Mouse (Mus musculus): ENCODE results near the gene Ambra1. TPM values are rescaled to one million over a fixed set of nuclear protein-coding genes. Genes with fewer than 3 reads are reported as not detected.

The Ambra1 gene
- polyA plus RNA-seq, 1 experiment from 2014 or later: 12.3 TPM

DNA sequence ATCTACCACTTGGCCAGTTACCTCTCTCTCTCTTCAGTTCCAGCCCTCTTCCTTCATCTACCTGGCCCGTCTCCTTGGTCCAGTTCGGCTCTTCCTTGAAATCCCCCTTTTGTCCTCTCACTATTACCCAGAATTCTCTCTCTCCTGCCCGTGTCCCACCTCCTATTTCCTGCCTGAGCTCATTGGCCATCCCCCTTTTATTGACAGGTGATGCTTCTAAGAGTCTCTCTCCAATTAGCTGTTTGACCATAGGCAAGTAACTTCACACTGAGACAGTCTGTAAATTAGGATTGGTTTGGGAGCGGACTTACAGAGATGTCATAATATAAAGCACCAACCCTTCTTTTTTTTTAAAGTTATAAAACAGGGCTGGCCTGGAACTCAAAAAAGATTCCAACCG, 14.8 kb downstream of the Ambra1 start:
- Histone ChIP-seq H3K4me3 (replicated peaks) (no peak overlapping the region), H3K9ac (no peak overlapping the region), H3K4me2 (no peak overlapping the region), H3K36me3 (no peaks in the 10 kb centered on the region), H3K9me3 (no peaks in the 10 kb centered on the region), H3K27ac (no peak overlapping the region), H3K4me1 (no peaks in the 10 kb centered on the region), H3K27me3 (replicated peaks) (no peaks in the 10 kb centered on the region)
- WGBS: 87% methylated on average over 5 of the region's 5 CpGs
- no peak for ATAC-seq (ENCODE audit: insufficient read depth, low FRiP score, low read depth)

DNA sequence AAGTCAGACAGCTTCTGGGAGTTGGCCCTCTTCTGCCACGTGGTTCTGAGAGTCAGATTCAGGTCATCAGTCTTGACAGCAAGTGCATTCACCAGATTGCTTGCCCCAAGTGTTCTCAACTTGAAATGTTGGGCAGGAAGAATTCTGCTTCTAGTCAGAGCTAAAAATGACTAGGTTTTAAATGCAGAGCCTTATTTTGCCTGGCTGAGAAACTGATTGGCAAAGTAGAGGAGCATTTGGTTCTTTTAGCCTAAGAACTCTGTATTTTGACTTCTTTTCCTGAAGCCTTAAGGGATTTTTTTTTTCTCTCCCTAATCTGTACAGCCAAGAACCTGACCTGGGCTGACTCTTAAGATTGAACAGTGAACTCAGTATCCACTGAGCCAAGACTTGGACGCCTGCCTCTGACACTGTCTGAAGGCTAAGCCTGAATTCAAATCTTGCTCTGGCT, 19.9 kb downstream of the Ambra1 start:
- no peaks in the 10 kb centered on the region for H3K27me3 ChIP-seq (replicated peaks)
- H3K4me1 ChIP-seq: no peaks in the 10 kb centered on the region
- H3K27ac ChIP-seq: no peak overlapping the region
- H3K9me3 ChIP-seq: no peaks in the 10 kb centered on the region
- no peak overlapping the region for H3K9ac ChIP-seq
- H3K36me3 ChIP-seq: no peaks in the 10 kb centered on the region
- H3K4me2 ChIP-seq: no peak overlapping the region
- ATAC-seq (ENCODE audit: insufficient read depth, low FRiP score, low read depth): no peak
- 46% methylated on average over 2 of the region's 2 CpGs for WGBS
- no peak overlapping the region for H3K4me3 ChIP-seq (replicated peaks)

DNA sequence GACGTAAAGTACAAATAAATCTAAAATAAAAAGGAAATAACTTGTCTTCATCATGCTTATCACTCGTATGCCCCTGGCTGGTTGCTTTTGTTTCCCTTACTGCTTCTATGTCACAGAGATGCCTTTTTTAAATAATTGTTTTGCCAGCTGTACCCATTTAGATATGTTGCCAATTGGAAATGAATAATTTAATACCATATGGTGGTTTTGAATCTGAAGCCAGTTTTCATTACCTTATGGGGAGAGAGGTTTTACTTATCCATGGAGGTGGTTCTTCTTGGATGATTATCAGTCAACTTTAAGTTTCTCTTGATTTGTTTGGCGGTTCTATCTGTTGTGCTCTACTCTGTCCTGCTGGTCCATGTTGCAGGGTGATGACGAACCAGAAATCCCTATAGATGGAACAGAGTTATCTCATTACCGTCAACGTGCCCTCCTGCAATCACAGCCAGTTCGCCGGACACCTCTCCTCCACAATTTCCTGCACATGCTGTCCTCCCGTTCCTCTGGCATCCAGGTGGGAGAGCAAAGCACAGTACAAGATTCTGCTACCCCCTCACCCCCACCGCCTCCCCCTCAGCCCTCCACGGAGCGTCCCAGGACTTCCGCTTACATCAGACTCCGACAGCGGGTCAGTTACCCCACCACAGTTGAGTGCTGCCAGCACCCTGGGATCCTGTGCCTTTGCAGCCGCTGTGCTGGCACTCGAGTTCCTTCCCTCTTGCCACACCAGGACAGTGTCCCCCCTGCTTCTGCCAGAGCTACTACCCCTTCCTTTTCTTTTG, 42.2 kb downstream of the Ambra1 start:
- WGBS: 89% methylated on average over 17 of the region's 17 CpGs
- no peak for ATAC-seq (ENCODE audit: insufficient read depth, low FRiP score, low read depth)
- H3K36me3 ChIP-seq: peaks cover 22% of the 10 kb centered on the region

DNA sequence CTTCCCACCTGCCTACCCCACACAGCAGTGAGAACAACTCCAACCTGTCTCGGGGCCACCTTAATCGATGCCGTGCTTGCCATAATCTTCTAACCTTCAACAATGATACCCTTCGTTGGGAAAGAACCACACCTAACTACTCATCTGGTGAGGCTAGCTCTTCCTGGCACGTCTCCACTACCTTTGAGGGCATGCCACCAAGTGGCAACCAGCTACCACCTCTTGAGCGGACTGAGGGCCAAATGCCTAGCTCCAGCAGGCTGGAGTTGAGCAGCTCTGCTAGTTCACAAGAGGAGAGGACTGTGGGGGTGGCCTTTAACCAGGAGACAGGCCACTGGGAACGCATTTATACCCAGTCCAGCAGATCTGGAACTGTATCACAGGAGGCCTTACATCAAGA, 43.4 kb downstream of the Ambra1 start:
- Histone ChIP-seq H3K9ac (no peak overlapping the region), H3K27ac (no peak overlapping the region), H3K27me3 (replicated peaks) (no peaks in the 10 kb centered on the region), H3K9me3 (no peaks in the 10 kb centered on the region), H3K4me1 (no peaks in the 10 kb centered on the region), H3K4me2 (no peak overlapping the region), H3K4me3 (replicated peaks) (no peak overlapping the region), H3K36me3 (peaks cover 19% of the 10 kb centered on the region)
- 94% methylated on average over 7 of the region's 7 CpGs for WGBS
- ATAC-seq (ENCODE audit: insufficient read depth, low FRiP score, low read depth): no peak

More for the DNA sequence above, 42.2 kb downstream of the Ambra1 start:
- H3K9ac ChIP-seq: no peak overlapping the region
- no peaks in the 10 kb centered on the region for H3K4me1 ChIP-seq
- H3K4me3 ChIP-seq (replicated peaks): no peak overlapping the region
- H3K27ac ChIP-seq: no peak overlapping the region
- H3K27me3 ChIP-seq (replicated peaks): no peaks in the 10 kb centered on the region
- no peak overlapping the region for H3K4me2 ChIP-seq
- no peaks in the 10 kb centered on the region for H3K9me3 ChIP-seq

DNA sequence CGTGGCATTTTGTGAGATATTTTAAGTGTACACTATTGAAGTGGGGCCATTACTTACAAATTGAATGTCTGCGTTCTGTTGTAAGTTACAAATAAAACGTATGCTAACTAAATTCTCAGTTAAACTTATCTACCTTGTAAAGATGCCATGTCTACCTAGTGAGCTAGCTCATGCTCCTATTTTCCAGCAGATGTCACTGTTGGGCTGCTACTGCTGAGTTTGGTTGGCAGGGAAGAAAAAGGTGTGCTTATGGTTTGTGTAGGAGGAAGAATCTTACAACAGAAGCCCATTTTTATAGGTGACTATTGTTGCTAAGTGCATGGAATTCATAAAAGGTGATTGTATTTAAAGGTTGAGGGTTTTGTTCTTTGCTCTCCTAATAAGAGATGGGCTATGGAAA, 49.2 kb downstream of the Ambra1 start:
- Histone ChIP-seq H3K36me3 (no peaks in the 10 kb centered on the region), H3K4me1 (no peaks in the 10 kb centered on the region), H3K4me3 (replicated peaks) (no peak overlapping the region), H3K27me3 (replicated peaks) (no peaks in the 10 kb centered on the region), H3K27ac (no peak overlapping the region), H3K9ac (no peak overlapping the region), H3K4me2 (no peak overlapping the region), H3K9me3 (no peaks in the 10 kb centered on the region)
- 65% methylated on average over 3 of the region's 3 CpGs for WGBS
- no peak for ATAC-seq (ENCODE audit: insufficient read depth, low FRiP score, low read depth)

DNA sequence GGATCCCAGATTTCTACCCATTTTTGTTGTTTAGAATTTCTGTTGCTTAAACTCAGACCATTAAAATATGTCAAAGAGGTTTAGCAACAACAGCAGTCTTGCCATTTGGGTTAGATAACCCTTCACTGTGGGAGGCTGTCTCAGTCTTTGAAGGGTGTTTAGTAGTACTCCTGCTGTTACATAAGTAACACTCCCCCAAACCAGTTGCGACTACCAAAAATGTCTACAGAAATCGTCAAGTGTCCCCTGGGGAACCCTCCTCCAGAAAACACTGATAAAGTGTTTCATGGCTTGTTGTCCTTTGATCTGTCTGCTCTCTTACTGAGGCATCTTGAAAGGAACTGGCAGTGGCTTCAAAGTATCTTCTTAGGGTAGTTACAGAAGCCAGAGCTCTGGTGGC, 61.7 kb downstream of the Ambra1 start:
- Histone ChIP-seq H3K36me3 (no peaks in the 10 kb centered on the region), H3K27me3 (replicated peaks) (no peaks in the 10 kb centered on the region), H3K4me1 (no peaks in the 10 kb centered on the region), H3K4me2 (no peak overlapping the region), H3K9me3 (no peaks in the 10 kb centered on the region), H3K9ac (no peak overlapping the region), H3K4me3 (replicated peaks) (no peak overlapping the region), H3K27ac (no peak overlapping the region)
- 49% methylated on average over 2 of the region's 2 CpGs for WGBS
- no peak for ATAC-seq (ENCODE audit: insufficient read depth, low FRiP score, low read depth)

DNA sequence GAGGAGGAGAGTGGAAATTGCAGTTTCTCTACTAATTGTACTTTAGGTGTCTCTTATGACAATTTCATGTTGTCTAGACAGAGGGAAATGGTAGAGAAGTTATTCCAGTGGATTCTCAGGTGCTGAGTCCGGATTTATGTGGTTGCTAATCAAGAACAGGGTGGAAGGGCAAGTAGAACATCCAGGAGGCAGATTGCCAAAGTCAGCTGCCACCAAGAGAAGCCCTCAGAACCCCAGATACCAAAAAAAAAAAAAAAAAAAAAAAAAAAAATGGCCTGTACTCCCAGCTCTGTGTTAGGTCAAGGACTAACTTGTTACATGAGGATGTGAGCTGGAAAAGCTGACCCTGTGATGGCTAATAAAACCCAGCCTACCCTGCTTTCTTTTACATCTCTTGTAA, 62.4 kb downstream of the Ambra1 start:
- Histone ChIP-seq H3K36me3 (no peaks in the 10 kb centered on the region), H3K4me3 (replicated peaks) (no peak overlapping the region), H3K27me3 (replicated peaks) (no peaks in the 10 kb centered on the region), H3K9me3 (no peaks in the 10 kb centered on the region), H3K27ac (no peak overlapping the region), H3K4me2 (no peak overlapping the region), H3K4me1 (no peaks in the 10 kb centered on the region), H3K9ac (no peak overlapping the region)
- no peak for ATAC-seq (ENCODE audit: insufficient read depth, low FRiP score, low read depth)
- WGBS: 90% methylated on average over 1 of the region's 1 CpGs

DNA sequence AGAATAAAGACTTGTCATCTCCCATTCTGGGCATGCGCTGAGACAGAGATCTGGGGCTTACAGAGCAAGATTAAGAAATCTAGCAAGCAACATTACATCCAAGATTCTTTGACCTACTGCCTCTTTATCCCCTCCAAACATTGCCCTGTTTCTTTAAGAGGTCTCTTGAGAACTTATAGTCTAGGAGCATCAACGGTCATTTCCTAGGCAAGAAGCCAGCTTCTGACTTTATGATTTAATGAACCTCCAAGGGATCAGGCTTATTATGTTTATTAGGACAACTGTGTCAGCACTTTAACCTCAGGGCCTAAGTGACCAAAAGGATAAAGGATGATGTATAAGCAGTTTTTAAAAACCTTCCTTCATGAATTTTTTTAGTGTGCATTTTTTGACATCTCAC, 64.5 kb downstream of the Ambra1 start:
- no peak overlapping the region for H3K27ac ChIP-seq
- no peak overlapping the region for H3K4me3 ChIP-seq (replicated peaks)
- no peaks in the 10 kb centered on the region for H3K9me3 ChIP-seq
- no peaks in the 10 kb centered on the region for H3K36me3 ChIP-seq
- no peak overlapping the region for H3K9ac ChIP-seq
- no peaks in the 10 kb centered on the region for H3K27me3 ChIP-seq (replicated peaks)
- H3K4me2 ChIP-seq: no peak overlapping the region
- no peaks in the 10 kb centered on the region for H3K4me1 ChIP-seq
- ATAC-seq (ENCODE audit: insufficient read depth, low FRiP score, low read depth): no peak
- 48% methylated on average over 2 of the region's 2 CpGs for WGBS

DNA sequence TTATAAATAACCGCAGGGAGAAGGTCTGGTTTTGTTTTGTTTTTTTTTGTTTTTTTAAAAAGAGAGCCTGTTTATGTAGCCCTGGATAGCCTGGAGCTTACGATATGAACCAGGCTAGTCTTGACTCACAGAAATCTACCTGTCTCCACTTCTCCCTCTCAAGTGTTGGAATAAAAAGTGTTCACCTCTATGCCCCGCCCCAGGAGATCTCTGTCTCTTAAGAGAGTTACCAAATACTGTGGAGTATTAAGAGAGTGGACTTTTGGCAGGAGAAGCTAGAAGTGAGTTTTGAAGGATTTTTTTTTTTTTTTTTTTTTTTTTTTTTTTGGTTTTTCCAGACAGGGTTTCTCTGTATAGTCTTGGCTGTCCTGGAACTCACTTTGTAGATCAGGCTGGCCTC, 65.2 kb downstream of the Ambra1 start:
- no peaks in the 10 kb centered on the region for H3K9me3 ChIP-seq
- no peak overlapping the region for H3K9ac ChIP-seq
- ATAC-seq (ENCODE audit: insufficient read depth, low FRiP score, low read depth): no peak
- H3K27ac ChIP-seq: no peak overlapping the region
- no peak overlapping the region for H3K4me3 ChIP-seq (replicated peaks)
- no peaks in the 10 kb centered on the region for H3K27me3 ChIP-seq (replicated peaks)
- H3K36me3 ChIP-seq: no peaks in the 10 kb centered on the region
- no peak overlapping the region for H3K4me2 ChIP-seq
- no peaks in the 10 kb centered on the region for H3K4me1 ChIP-seq
- 86% methylated on average over 3 of the region's 3 CpGs for WGBS

DNA sequence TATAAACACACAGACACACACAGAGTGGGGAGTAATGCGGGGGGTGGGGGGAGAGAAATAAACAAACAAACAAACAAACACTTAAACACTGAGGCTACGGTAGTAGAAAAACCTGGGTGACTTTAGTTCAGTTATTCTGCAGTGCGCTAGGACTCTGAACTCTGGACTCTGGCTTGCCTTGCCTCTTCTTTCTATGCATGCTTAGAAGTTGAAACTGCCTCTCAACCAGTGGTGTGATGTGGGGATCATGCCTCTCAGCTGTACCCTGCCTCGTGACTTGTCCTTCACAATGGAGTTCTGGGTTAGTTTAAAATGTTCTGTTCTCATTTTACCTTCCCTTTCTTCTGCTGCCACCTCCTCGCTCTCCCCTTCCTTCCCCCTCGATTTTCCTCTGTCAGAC, 81.5 kb downstream of the Ambra1 start:
- no peaks in the 10 kb centered on the region for H3K36me3 ChIP-seq
- no peak overlapping the region for H3K27ac ChIP-seq
- H3K9me3 ChIP-seq: no peaks in the 10 kb centered on the region
- 89% methylated on average over 6 of the region's 6 CpGs for WGBS
- no peaks in the 10 kb centered on the region for H3K27me3 ChIP-seq (replicated peaks)
- no peak for ATAC-seq (ENCODE audit: insufficient read depth, low FRiP score, low read depth)
- no peak overlapping the region for H3K4me3 ChIP-seq (replicated peaks)
- no peak overlapping the region for H3K4me2 ChIP-seq
- no peaks in the 10 kb centered on the region for H3K4me1 ChIP-seq
- no peak overlapping the region for H3K9ac ChIP-seq

DNA sequence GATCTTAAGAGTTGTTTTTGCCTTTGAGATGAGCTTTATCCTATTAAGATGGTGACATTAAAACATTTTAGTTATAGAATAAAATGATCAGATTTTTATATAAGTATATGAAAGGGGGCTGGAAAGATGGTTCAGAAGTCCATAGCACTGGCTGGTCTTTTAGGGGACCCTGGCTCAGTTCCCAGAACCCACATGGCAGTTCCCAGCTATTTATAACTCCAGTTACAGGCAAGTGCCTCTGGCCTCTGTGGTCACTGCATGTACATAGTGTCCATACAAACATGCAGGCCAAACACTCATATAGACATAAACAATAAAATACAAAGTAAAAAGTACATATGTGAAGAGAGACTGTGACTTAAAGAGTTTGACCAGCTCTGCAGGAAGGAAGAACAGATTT, 86.8 kb downstream of the Ambra1 start:
- no peaks in the 10 kb centered on the region for H3K36me3 ChIP-seq

DNA sequence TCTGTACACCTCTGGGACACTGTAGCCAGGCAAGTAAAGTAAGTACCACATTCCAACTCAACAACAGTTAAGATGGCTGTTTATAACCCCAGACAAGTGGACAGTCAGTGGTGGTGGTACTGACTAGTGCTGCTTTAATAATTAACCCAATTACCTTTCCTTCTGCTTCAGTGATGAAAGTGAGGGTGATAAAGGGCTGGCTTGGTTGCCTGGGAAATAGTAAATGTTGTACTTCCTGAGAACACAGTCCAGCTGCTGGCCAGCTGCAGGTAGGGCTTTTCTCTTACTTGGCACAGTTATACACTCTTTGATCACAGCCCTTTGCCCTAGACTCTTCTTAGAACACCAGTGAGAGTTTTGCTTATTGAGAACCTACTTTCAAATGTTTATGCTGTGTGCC, 102.3 kb downstream of the Ambra1 start:
- no peaks in the 10 kb centered on the region for H3K4me1 ChIP-seq
- no peak overlapping the region for H3K9ac ChIP-seq
- H3K36me3 ChIP-seq: no peaks in the 10 kb centered on the region
- H3K4me3 ChIP-seq (replicated peaks): no peak overlapping the region
- no peaks in the 10 kb centered on the region for H3K27me3 ChIP-seq (replicated peaks)
- H3K4me2 ChIP-seq: no peak overlapping the region
- H3K9me3 ChIP-seq: no peaks in the 10 kb centered on the region
- peak; percentile 75; the same call in 1 of the 2 replicates for ATAC-seq (ENCODE audit: insufficient read depth, low FRiP score, low read depth)
- no peak overlapping the region for H3K27ac ChIP-seq

More for the DNA sequence above, 86.8 kb downstream of the Ambra1 start:
- no peak overlapping the region for H3K27ac ChIP-seq
- ATAC-seq (ENCODE audit: insufficient read depth, low FRiP score, low read depth): no peak
- H3K9ac ChIP-seq: no peak overlapping the region
- no peaks in the 10 kb centered on the region for H3K9me3 ChIP-seq
- no peak overlapping the region for H3K4me3 ChIP-seq (replicated peaks)
- no peak overlapping the region for H3K4me2 ChIP-seq
- no peaks in the 10 kb centered on the region for H3K4me1 ChIP-seq
- no peaks in the 10 kb centered on the region for H3K27me3 ChIP-seq (replicated peaks)

DNA sequence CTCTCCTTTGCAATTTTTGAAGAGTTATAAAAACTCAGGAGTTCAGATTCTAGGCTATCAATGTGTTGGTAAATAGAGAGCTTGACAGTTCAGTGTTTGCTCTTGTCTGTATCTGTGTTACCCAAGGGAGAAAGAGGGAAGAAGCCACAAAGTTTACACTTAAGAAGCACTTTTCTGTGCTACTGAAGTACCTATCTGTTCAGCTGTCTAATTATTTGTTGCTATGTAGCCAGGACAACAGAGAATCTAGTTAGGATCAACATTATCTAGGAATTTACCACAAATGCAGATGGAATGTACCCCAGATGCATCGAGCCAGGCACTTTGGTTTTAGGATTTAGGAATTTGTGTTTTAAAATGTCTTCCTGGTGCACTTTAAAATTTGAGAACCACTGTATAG, 104.3 kb downstream of the Ambra1 start:
- Histone ChIP-seq H3K4me3 (replicated peaks) (no peak overlapping the region), H3K36me3 (no peaks in the 10 kb centered on the region), H3K9me3 (no peaks in the 10 kb centered on the region), H3K9ac (no peak overlapping the region), H3K4me2 (no peak overlapping the region), H3K4me1 (no peaks in the 10 kb centered on the region), H3K27ac (no peak overlapping the region), H3K27me3 (replicated peaks) (no peaks in the 10 kb centered on the region)
- ATAC-seq (ENCODE audit: insufficient read depth, low FRiP score, low read depth): no peak
- 57% methylated on average over 1 of the region's 1 CpGs for WGBS
